Mouse (Mus musculus): Measurements from ENCODE around the gene Fut7. TPM values are rescaled to one million over a fixed set of nuclear protein-coding genes. Genes with fewer than 3 reads are reported as not detected.
"Not testable (repeated sequence)": the region's sequence is repeated elsewhere in the genome, so short reads cannot be mapped to it uniquely, and the experiment has no call there.

Gene Fut7
- 10 to 100 TPM; 13.6 to 13.8 TPM for polyA plus RNA-seq (2017; shearing (Covaris generic))

GRCm38 (mm10) chr2:25422587-25423410 lies at the start of gene Fut7:
Gene Fut7 (plus strand): TSS chr2:25423267.
- peak; percentile 58 for ATAC-seq

DNA sequence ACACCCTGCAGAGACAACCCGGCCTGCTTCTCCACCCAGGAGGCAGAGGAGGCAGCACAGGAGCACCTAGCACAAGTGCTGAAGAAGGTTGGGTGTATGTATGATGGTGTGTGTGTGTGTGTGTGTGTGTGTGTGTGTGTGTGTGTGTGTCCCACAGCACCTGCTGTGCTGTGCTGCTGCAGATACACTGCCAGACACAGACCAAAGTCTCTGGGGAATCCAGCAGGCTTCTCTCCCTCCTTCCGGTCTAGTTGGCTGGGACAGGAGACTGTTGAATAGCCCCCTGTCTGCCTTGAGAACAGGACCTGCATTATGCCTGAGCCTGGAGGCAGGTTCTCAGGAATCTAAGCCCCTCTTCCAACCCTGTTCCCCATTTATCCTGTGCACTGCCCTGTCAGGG lies 49.6 kb upstream of the Fut7 start:
- no peak for ATAC-seq

DNA sequence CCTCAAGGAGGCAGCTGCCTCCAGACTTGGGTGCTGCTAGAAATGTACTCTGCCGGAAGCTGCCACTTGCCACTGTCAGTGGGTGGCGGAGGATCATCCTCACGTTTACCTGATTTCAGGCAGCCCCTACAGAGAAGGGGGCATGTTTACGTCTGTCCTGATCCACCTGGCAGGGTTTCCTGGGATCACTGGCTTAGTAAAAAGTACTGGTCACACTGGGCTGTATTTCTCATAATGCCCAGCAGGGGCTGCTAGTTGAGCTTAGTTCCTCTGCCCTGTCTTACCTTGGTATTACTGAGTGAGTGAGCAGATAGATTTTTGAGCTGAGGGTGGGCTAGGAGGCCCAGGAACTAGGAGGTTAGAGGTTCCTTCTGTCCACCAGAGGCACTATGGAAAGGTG lies 46.5 kb upstream of the Fut7 start:
- ATAC-seq = no peak

DNA sequence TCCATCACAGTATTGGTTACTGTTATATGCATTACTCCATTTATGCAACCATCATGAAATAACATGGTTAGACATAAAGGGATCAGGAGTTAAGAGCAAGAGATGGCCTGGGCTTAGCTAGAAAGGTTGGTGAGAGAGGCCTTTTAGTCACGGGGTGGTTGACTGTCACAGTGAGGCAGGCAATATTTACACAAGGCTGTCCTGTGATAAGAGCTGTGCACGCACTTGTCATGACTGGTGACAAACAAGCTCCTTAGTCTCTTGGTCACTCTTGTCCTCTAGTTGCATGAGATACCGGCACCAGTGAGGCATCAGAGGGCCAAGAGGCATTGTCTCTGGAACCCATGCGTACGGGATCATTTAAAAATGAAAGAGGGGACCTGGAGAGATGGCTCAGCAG lies 38.6 kb upstream of the Fut7 start:
- no peak for ATAC-seq

DNA sequence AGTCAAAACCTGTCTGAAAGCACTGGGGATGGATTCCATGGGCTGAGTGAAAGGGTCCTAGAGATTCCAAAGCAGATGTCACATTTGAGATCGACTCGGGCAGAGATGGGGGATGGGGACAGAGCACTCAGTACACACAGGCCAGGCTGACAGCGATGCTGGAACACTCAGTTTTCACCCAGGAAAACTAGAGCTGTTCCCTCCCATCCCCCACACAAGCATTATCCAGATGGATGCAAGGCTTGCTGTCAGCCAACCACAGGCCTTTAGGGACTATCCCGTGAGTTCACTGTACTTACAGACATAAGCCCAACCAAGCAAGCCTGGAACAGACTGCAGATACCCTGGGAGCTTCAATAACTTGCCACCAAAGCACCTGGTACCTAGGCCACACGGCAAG lies 31.8 kb upstream of the Fut7 start:
- no peak for ATAC-seq

DNA sequence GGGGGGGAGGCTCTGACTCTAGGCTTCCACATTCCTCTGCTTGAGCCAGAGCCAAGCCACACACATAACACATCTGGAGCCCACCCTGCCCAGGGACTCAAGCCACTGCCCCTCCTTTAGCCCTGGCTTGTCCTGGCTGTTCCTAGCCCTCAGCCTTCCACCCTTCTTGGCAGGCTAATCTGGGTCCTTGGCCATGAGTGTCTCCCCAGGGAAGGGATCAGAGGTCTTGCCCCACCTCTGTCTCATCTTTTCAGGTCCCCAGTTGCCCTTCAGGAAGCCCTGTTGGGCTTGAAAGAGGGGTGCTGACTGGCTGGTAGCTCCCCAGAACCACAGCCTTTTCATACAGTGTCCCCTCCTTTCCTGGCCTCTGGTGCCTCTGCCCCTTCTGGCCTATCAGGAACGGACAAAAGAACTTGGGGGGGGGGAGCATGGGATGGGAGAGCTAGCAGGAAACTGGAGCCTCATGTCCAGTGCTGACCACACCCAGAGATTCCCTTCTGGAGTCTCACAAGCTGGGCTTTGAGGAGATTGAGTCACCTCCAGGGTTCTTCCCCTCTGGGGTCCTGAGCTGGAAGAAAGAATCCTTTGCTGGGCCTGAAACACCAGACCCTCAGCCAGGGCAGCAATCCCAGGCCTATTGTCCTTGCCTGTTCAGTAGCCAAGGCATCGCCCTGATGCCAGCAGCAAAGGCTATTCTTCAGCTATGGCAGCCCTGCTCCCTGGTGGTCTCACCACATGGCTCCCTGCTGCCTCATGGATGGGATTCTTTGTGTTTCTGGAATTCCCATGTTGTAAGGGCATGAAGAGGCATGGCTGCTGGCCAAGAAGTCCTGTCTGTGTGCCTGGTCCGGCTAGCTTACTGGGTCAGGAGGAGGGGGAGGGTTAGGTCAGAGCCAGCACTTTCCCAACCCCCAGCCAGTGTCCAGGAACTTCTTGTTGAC lies 28.5 kb upstream of the Fut7 start:
- no peak for ATAC-seq

DNA sequence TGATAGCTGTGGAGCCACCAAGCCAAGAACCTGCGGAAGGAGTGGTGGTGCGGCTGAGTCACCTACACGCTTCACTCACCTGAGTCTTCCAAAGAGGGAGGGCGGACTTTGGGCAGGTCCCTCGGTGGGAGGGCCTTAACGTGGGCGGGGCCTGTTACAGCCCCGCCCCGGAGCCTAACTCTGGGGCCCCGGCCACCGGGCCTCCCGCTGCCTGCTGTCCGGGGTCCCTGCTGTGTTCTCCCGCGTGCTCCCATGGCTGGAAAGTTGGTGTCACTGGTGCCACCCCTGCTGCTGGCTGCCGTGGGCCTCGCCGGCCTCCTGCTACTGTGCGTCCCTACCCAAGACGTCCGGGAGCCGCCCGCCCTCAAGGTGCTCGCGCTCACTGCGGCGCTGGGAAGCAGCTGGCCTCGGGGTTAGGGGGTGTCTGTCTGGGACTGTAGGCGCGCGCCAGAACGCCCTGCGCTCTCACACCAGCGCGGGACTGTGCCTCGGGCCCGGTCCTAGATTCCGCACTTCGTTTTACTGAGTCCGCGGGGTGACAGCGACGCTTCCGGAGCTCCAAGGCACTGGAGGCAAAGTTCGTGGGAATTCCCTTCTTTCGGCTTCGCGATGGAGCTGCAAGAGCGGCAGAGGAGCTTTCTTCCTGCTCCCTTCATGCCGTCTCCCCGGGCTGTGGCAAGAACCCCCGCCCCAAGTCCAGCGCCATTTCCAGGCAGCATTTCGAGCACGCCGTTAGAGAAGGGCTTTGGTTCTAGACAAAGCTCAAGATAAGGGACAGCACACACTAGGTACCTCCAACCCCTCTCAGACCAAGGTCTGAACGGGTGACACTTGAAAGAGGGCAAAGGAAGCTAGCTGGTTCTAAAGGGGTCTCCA lies 27.1 kb upstream of the Fut7 start, which contains the start of gene Entpd2:
TSS of gene Entpd2 (plus strand) at position 154 of the 876 bp plus-strand sequence.
- ATAC-seq = no peak

DNA sequence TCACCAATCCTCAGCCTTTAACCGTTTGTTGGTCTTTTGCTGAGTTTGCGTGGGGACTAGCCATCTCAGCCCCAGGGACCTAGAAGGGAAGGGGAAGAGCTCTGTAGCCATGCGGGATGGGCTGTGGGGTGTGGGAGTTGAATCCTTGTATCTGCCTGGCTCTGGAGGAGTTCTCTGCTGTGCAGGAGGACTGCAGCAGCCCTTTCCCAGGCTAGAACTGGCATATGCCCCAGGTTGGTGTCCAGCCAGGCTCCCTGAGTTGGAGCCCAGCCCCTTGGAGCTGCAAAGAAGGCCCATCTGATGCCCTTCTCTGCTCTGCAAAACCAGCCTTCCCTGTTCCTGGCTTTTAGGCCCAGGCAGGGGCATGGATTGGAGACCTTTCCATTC lies 26.5 kb upstream of the Fut7 start:
- ATAC-seq = no peak

DNA sequence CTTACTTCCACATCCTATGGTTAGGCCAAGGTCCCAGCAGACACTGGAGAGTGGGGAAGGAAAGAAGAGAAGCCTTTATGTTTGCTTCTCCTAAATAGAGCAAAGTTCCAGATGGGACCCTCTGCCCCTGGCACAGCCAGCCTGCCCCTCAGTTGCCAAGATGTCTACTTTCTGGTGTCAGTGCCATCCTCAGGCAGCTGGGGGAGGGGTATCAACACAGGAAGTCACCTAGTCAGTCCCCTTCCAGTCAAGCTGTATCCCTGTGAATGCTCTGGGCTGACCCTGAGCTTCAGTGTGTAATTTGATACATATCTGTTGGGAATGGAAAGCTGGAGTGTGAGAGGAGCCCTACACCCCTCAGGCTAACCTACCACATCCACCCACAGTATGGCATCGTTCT lies 26.1 kb upstream of the Fut7 start:
- ATAC-seq = no peak

DNA sequence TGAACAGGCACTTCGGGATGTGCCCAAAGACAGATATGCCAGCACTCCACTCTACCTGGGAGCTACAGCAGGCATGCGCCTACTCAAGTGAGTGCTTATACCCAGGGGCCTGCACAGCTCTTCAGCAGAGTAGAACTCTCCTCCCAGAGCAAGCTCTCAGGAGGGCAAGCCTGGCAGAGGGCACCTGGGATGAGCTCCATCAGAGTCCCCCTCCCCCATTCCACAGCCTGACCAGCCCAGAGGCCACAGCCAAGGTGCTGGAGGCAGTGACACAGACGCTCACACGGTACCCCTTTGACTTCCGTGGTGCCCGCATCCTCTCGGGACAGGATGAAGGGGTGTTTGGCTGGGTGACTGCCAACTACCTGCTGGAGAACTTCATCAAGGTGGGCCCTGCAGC lies 25.0 kb upstream of the Fut7 start:
- no peak for ATAC-seq

DNA sequence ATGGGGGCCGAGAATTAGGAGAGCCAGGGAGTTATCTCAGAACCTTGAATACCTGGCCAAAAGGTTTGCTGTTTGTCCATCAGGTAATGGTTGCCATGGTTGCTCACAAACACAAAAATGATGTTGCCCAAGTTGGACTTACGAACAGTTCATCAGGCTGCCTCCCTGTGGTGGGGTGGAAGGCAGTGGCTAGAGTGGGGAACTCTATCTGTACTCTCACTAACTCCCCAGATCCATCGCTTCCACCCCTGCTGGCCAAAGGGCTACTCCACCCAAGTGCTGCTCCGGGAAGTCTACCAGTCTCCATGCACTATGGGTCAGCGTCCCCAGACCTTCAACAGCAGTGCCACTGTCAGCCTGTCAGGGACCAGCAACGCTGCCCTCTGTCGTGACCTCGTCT lies 24.0 kb upstream of the Fut7 start, which contains the start of gene Npdc1:
TSS of gene Npdc1 (plus strand) at position 301 of the 400 bp plus-strand sequence.
- ATAC-seq = no peak

GRCm38 (mm10) chr2:25400291-25400690 lies 22.8 kb upstream of the Fut7 start:
- ATAC-seq = no peak

DNA sequence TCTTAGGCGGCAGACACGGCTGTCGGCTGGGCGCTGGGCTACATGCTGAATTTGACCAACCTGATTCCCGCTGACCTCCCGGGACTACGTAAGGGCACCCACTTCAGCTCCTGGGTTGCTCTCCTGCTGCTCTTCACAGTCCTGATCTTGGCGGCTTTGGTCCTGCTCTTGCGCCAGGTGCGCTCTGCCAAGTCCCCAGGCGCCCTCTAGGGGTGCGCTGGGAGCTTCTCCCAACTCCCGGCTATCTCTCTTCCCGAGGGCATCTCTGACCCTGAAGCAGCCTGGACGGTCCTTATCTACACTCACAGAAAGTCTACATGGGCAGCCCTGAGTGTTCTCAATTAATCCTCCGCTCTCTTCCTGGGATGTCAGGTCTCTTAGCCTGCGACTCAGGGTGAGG lies 22.3 kb upstream of the Fut7 start:
- no peak for ATAC-seq

DNA sequence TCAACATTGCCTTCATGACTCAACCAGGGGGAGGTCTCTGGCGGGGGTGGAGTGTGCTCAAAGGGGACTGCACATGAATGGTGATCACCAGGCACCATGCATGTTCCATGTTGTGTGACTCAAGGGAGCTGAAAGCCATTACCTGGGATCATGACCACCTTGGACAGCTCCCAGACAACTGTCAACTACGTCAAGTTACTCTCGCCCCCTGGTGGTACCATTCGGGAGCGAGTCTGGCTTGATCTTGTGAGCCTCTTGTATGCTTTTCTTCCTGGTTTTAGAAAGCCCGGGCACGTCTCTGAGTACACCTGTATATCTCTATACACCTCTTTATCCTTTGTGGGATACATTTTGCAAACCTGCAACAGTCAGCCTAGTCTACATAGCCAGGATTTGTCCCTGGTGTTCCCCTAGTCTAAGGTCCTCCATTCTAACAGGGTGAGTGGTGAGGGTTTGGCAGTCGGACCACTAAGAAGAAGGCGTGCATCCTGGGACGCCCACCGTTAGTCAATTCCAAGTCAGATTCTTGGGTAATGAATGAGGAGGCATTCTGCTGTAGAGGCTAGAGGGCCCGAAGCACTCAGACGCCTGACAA lies 20.6 kb upstream of the Fut7 start:
- peak; percentile 49 for ATAC-seq

DNA sequence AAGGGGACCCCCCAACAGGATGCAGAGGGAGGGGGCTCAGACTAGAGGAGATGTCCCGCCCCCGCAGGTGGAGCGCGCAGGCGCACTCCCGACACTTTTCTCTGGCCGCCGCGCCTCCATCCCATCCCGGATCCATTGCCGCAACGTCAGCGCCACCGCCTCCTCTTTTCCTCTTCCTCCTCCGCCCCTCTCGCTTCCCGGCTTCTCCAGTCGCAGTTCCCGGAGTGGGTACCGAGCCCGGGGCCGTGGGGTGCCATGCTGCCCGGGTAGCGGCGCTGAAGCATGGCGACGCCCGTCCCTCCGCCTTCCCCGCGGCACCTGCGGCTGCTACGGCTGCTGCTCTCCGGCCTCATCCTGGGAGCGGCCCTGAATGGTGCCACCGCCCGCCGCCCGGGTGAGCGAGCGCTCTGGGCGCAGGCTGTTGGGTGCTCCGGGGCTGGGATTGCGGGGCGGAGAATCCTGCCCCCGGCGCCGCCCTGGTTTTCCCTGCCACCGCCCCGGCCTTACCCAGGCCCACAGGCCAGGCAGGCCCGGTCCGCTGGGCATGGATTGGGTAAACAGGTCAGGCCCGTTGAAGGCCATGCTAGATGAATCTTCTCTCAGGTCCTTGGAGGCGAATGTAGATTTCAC lies 20.0 kb upstream of the Fut7 start:
- no peak for ATAC-seq

GRCm38 (mm10) chr2:25403994-25404393 lies 19.1 kb upstream of the Fut7 start:
- no peak for ATAC-seq

- no peak for ATAC-seq
These were observed 14.2 kb upstream of the Fut7 start for GRCm38 (mm10) chr2:25408908-25409307.

- ATAC-seq = not testable (repeated sequence)
These were observed 9.6 kb upstream of the Fut7 start for GRCm38 (mm10) chr2:25413436-25413835.

DNA sequence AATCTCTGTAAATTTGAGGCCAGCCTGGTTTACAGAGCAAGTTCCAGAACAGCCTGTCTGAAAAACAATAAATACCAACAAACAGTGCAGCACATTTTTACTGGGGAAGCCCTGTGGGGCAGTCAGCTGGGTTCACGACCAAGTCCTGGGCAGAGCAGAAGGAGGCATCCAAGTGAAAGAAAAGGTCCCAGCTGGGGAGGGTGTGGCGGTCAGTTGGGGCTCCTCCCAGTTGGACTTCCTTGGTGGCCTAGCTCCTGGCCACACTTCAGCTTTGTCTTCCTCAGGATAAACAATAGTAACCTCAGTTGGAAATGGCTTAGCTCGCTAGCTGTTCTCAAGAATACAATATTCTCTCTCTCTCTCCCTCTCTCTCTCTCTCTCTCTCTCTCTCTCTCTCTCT lies 5.6 kb upstream of the Fut7 start:
- no peak for ATAC-seq

DNA sequence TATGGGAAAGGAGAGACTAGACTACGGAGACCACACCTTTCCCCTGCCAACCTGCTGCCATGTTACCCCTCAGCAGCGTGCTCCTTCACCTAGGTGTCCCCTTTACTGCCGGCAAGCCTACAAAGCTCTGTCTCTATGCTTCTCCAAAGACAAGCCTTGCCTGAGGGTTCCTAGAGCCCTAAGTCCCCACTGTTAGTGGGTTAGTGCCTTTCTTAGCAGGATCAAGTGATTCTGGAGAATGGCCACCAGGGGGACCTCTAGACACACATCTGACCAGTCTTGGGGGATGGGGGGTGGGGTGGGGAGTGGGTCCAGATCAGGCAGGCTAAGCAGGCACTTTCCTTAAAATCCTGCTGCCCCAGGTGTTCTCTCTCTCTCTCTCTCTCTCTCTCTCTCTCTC lies 1.2 kb upstream of the Fut7 start:
- no peak for ATAC-seq

GRCm38 (mm10) chr2:25423626-25424025 lies 559 bp downstream of the Fut7 start:
- ATAC-seq = no peak

- ATAC-seq = no peak
These were observed 2.4 kb downstream of the Fut7 start for GRCm38 (mm10) chr2:25425481-25425880.

Measured in activated CD4-positive, CD25-positive, alpha-beta regulatory T cell, adult 4 months (primary cell).